Mouse (Mus musculus) forebrain, embryonic 10.5 days (tissue): ENCODE measurements around the gene Ttl. TPM values are rescaled to one million over a fixed set of nuclear protein-coding genes. Genes with fewer than 3 reads are reported as not detected.

Source experiments
- DNase-seq: peaks from one replicate; pipeline ENCODE4 v3.0.0-alpha.2; 2017; ENCODE audit warnings: low spot score; ENCODE audit errors: extremely low spot score
- H3K27ac ChIP-seq: fragments of 300-500 bp; sonication (generic); 2 replicates; pipeline ENCODE4 v1.5.1; 2016; ENCODE audit warnings: mild to moderate bottlenecking
- H3K27me3 ChIP-seq: fragments of 300-500 bp; sonication (generic); 2 replicates; pipeline ENCODE4 v1.6.1; 2016; ENCODE audit warnings: mild to moderate bottlenecking; ENCODE audit not compliant: poor library complexity, severe bottlenecking
- H3K36me3 ChIP-seq: fragments of 300-500 bp; sonication (generic); replicated peaks from 2 replicates; pipeline ENCODE4 v1.6.1; 2016; ENCODE audit warnings: mild to moderate bottlenecking, moderate library complexity
- H3K4me1 ChIP-seq: fragments of 300-500 bp; sonication (generic); 2 replicates; pipeline ENCODE4 v1.6.1; 2016
- H3K4me3 ChIP-seq: fragments of 300-500 bp; sonication (generic); 2 replicates; pipeline ENCODE4 v1.5.1; 2016; ENCODE audit warnings: mild to moderate bottlenecking, moderate library complexity
- H3K9me3 ChIP-seq: fragments of 300-500 bp; sonication (generic); 2 replicates; pipeline ENCODE4 v1.6.1; 2016; ENCODE audit warnings: mild to moderate bottlenecking, moderate library complexity
- WGBS: fragments of 180-500 bp; shearing (Covaris S2); methylation state at CpG from one replicate; pipeline ENCODE4 v1.1.7; 2016; 5-methylcytosine and 5-hydroxymethylcytosine counted together
- polyA plus RNA-seq: library from polyadenylated mRNA; unstranded; fragments of >200 nt; fragmentation: Nextera tagmentation; extraction: Ambion mirVana; gene quantifications from 2 replicates; pipeline ENCODE4 v1.2.1, GENCODE M21; 2016

Gene Ttl
- polyA plus RNA-seq, 1 experiment from 2014 or later: 12.4 TPM

DNA sequence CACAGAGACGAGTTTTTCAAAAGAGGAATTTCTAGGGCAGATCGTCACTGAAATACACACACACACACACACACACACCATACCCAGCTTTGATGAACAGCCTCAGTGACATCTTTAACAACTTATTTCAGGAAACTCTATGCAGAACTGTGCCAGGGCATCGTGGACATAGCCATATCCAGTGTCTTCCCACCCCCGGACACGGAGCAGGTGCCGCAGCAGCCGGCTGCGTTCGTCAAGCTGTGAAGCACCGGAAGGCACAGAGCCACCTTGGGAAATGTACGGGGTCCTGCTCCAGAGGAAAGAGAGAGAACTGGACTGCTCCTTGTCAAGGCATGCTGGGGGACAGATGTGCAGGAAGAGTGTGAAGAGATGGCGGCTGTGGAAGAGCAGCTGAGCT is 27.1 kb downstream of the Ttl start:
- no peaks in the 10 kb centered on the region for H3K27me3 ChIP-seq
- no peaks in the 10 kb centered on the region for H3K4me1 ChIP-seq
- H3K9me3 ChIP-seq: no peaks in the 10 kb centered on the region
- no peak overlapping the region for H3K27ac ChIP-seq
- H3K4me3 ChIP-seq: no peak overlapping the region
- no peak for DNase-seq
- H3K36me3 ChIP-seq: peaks cover 64% of the 10 kb centered on the region
- 91% methylated on average over 12 of the region's 12 CpGs for WGBS

DNA sequence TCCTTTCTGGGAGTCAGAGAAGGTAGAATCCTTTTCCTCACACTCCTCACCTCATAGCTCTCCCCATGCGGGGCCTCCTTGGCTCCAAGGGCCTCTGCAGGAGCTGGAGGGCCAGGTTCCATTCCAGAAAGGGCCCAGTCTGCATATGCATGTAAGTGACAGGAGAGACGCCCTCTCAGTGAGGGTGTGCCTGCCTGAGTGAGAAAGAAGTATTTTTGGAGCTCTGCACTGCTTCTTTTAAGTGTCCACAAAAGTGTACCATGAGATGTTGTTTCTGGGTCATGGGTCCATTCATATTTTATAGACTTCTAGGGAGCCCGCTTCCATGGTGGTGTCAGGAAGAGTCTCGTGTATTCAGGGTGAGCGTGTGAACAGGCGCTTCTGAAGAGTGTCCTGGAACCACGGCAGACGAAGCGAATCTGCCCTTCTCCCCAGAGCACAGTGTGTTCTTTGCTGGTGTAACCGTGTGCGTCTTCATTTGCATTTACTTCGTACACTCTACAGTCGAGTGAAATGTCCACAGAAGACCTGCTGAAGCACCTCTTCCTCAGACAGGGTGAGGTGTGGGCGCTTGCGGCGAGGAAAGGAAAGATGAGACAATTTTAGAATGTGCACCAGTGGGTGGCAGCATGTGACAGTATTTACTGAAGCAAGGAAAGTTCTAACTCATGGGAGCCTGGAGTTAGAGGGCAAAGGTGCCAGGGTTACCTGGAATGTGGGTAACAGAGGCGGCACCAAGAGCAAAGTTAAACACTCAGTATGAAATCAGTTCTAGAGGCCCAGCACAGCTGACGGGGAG is 28.4 kb downstream of the Ttl start:
- Histone ChIP-seq H3K4me3 (no peak overlapping the region), H3K36me3 (peaks cover 54% of the 10 kb centered on the region), H3K27ac (no peak overlapping the region), H3K9me3 (no peaks in the 10 kb centered on the region), H3K4me1 (no peaks in the 10 kb centered on the region), H3K27me3 (no peaks in the 10 kb centered on the region)
- WGBS: 89% methylated on average over 18 of the region's 18 CpGs
- DNase-seq: no peak

DNA sequence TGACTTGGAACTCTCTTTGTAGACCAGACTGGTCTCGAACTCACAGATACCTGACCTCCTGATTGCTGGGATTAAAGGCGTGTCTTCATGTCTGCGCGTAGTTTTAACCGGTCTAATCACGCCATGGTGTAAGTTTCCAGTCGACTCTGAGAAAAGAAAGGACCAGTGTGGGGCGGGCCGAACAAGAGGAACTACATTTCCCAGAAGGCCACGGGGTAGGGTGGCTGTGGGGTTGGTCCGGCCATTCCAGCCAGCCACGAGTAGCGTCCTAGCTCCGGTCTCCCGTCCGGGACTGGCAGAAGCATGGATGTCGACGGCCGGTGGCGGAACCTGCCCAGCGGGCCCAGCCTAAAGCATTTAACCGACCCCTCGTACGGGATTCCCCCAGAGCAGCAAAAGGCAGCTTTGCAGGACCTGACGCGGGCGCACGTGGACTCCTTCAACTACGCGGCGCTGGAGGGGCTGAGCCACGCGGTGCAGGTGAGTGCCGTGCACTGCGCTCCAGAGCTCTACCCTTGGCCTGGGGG is 35.1 kb downstream of the Ttl start, which contains the start of gene Polr1b:
Polr1b (plus strand) TSS at position 212 of the 527 bp plus-strand sequence.
- peaks cover 4% of the 10 kb centered on the region; the same call in 1 of the 2 replicates for H3K9me3 ChIP-seq
- WGBS: under 1% methylated on average over 35 of the region's 35 CpGs
- peaks cover 17% of the 10 kb centered on the region for H3K4me1 ChIP-seq
- peaks cover 34% of the 10 kb centered on the region for H3K36me3 ChIP-seq
- peak; percentile 93 for DNase-seq
- H3K27me3 ChIP-seq: no peaks in the 10 kb centered on the region
- H3K27ac ChIP-seq: peak within 1 kb of the TSS; percentile 89
- peak within 1 kb of the TSS; percentile 87 for H3K4me3 ChIP-seq

GRCm38 (mm10) chr2:129112924-129113323 is 47.2 kb downstream of the Ttl start:
- Histone ChIP-seq H3K4me1 (no peaks in the 10 kb centered on the region), H3K9me3 (no peaks in the 10 kb centered on the region), H3K4me3 (no peak overlapping the region), H3K27ac (no peak overlapping the region), H3K27me3 (no peaks in the 10 kb centered on the region), H3K36me3 (peaks cover 93% of the 10 kb centered on the region)
- WGBS: 92% methylated on average over 5 of the region's 5 CpGs
- DNase-seq: no peak

GRCm38 (mm10) chr2:129115706-129116367 is 50.1 kb downstream of the Ttl start:
- no peaks in the 10 kb centered on the region for H3K27me3 ChIP-seq
- DNase-seq: no peak
- WGBS: 94% methylated on average over 9 of the region's 9 CpGs
- no peak overlapping the region for H3K27ac ChIP-seq
- no peaks in the 10 kb centered on the region for H3K4me1 ChIP-seq
- no peaks in the 10 kb centered on the region for H3K9me3 ChIP-seq
- H3K36me3 ChIP-seq: peaks cover 97% of the 10 kb centered on the region
- H3K4me3 ChIP-seq: no peak overlapping the region

- no peak overlapping the region for H3K27ac ChIP-seq
- peaks cover 97% of the 10 kb centered on the region for H3K36me3 ChIP-seq
- H3K4me3 ChIP-seq: no peak overlapping the region
- 97% methylated on average over 1 of the region's 1 CpGs for WGBS
- no peaks in the 10 kb centered on the region for H3K27me3 ChIP-seq
- no peak for DNase-seq
- H3K9me3 ChIP-seq: no peaks in the 10 kb centered on the region
- no peaks in the 10 kb centered on the region for H3K4me1 ChIP-seq
These were observed 50.6 kb downstream of the Ttl start for GRCm38 (mm10) chr2:129116368-129116739.

- no peaks in the 10 kb centered on the region for H3K4me1 ChIP-seq
- no peak overlapping the region for H3K27ac ChIP-seq
- H3K9me3 ChIP-seq: no peaks in the 10 kb centered on the region
- 92% methylated on average over 12 of the region's 12 CpGs for WGBS
- no peaks in the 10 kb centered on the region for H3K27me3 ChIP-seq
- H3K4me3 ChIP-seq: no peak overlapping the region
- peaks cover 99% of the 10 kb centered on the region for H3K36me3 ChIP-seq
- DNase-seq: no peak
These were observed 52.3 kb downstream of the Ttl start for GRCm38 (mm10) chr2:129118061-129118460.

DNA sequence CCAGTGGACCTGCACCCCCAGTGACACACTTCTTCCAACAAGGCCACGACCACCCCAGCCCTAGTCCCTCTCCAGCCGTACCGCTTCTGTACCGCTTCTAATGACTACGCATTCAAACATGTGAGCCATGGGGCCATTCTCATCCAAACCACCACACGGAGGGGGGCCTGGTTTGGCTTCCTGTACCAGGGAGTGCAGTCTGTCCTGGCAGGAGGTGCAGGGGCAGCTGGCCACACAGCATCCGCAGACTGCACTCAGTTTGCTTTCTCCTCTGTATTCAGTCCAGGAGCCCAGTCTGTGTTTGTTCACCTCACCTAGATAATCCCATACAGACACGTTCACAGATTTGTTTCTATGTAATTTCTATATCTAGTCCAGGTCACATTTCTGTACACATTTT is 56.2 kb downstream of the Ttl start:
- Histone ChIP-seq H3K4me1 (no peaks in the 10 kb centered on the region), H3K36me3 (peaks cover 99% of the 10 kb centered on the region), H3K4me3 (no peak overlapping the region), H3K27ac (no peak overlapping the region), H3K9me3 (no peaks in the 10 kb centered on the region), H3K27me3 (no peaks in the 10 kb centered on the region)
- 93% methylated on average over 8 of the region's 8 CpGs for WGBS
- no peak for DNase-seq

GRCm38 (mm10) chr2:129129412-129129929 is 63.7 kb downstream of the Ttl start, which contains the start of gene Chchd5:
Gene Chchd5, plus strand, starts transcription at chr2:129129700.
- H3K27ac ChIP-seq: peak within 1 kb of the TSS; percentile 89
- H3K9me3 ChIP-seq: peaks cover 14% of the 10 kb centered on the region
- peak; percentile 93 for DNase-seq
- H3K4me1 ChIP-seq: peaks cover 22% of the 10 kb centered on the region
- WGBS: under 1% methylated on average over 35 of the region's 35 CpGs
- peaks cover 77% of the 10 kb centered on the region for H3K36me3 ChIP-seq
- peak within 1 kb of the TSS; percentile 72 for H3K4me3 ChIP-seq
- no peaks in the 10 kb centered on the region for H3K27me3 ChIP-seq

GRCm38 (mm10) chr2:129129987-129130545 is 64.3 kb downstream of the Ttl start:
- H3K27ac ChIP-seq: peak overlapping the region; percentile 89
- WGBS: 47% methylated on average over 18 of the region's 18 CpGs
- peaks cover 71% of the 10 kb centered on the region for H3K36me3 ChIP-seq
- DNase-seq: no peak
- no peaks in the 10 kb centered on the region for H3K27me3 ChIP-seq
- peaks cover 14% of the 10 kb centered on the region for H3K9me3 ChIP-seq
- peak overlapping the region; percentile 72 for H3K4me3 ChIP-seq
- H3K4me1 ChIP-seq: peaks cover 22% of the 10 kb centered on the region

DNA sequence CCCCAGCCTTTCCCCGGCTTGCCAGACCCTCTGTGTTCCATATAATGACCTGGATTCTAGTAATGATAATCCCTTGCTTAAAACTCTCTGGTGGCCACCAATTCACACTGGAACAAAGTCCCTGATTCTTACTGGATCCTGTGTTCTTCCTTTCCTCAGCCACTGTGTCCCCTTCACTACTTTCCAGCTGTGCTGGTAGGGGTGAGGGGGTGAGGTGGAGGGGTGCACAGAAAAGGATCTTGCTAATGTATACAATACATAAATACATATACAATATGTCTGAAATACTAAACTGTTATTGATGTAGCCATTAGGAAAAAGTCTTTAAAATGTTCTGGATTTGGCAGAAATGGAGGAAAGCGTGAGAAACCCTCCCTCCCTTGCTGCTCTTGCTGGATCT is 65.0 kb downstream of the Ttl start:
- peak overlapping the region; percentile 89 for H3K27ac ChIP-seq
- 91% methylated on average over 2 of the region's 2 CpGs for WGBS
- no peak for DNase-seq
- peaks cover 22% of the 10 kb centered on the region for H3K4me1 ChIP-seq
- peaks cover 14% of the 10 kb centered on the region for H3K9me3 ChIP-seq
- H3K4me3 ChIP-seq: peak overlapping the region; percentile 72
- H3K36me3 ChIP-seq: peaks cover 64% of the 10 kb centered on the region
- H3K27me3 ChIP-seq: no peaks in the 10 kb centered on the region

GRCm38 (mm10) chr2:129132231-129132630 is 66.5 kb downstream of the Ttl start:
- Histone ChIP-seq H3K36me3 (peaks cover 49% of the 10 kb centered on the region), H3K27me3 (no peaks in the 10 kb centered on the region)
- DNase-seq: no peak

More at GRCm38 (mm10) chr2:129132231-129132630, 66.5 kb downstream of the Ttl start:
- Histone ChIP-seq H3K9me3 (peaks cover 14% of the 10 kb centered on the region), H3K4me1 (peaks cover 22% of the 10 kb centered on the region), H3K4me3 (no peak overlapping the region), H3K27ac (no peak overlapping the region)
- 93% methylated on average over 7 of the region's 7 CpGs for WGBS
